In genomic region chr2:180779226-180780104, GRCm38 (mm10) we compare ENCODE assay signal across 9 mouse cellular contexts. TPM values are rescaled to one million over a fixed set of nuclear protein-coding genes. Genes with fewer than 3 reads are reported as not detected.
DNase-seq lines count a peak whose midpoint lies in the region; TF ChIP-seq lines count a peak whose summit lies in the region.
"Had no signal": no experiment of that assay in that cellular context is flagged by ENCODE, and none has a peak within 500 bp of the region (broad histone marks: within the 10 kb centered on the region; RNA-seq: fewer than 3 reads in every experiment).

No protein-coding gene starts in this region.

- no peak for TF ChIP-seq EP300 in CH12.LX (IDR thresholded peaks at IDR 0.05; ENCODE audit: low read length)

- H3K4me2 ChIP-seq in CH12.LX (ENCODE audit: insufficient read depth, low read depth, poor library complexity, severe bottlenecking): no peak overlapping the region

- peak; percentile 94 to 97 for TF ChIP-seq CTCF in CH12.LX (conservative IDR thresholded peaks at IDR 0.05 in 1 of 2, IDR thresholded peaks at IDR 0.05 in 1 of 2; ENCODE audit: low read depth in 2 of 2, low read length in 2 of 2)

- no peaks in the 10 kb centered on the region for H3K36me3 ChIP-seq in CH12.LX (replicated peaks in 1 of 2; ENCODE audit: control insufficient read depth in 1 of 2, insufficient read depth in 1 of 2, low read length in 1 of 2)

- peaks cover 63% of the 10 kb centered on the region for H3K27me3 ChIP-seq in CH12.LX (replicated peaks)

- TF ChIP-seq RAD21 in CH12.LX (IDR thresholded peaks at IDR 0.05; ENCODE audit: low read depth, low read length): peak; percentile 99

- DNase-seq in CH12.LX (ENCODE audit: extremely low read depth): peak; percentile 61
- peak; percentile 64 for DNase-seq in R1 (ENCODE audit: low read depth, low spot score)
- peak; percentile 90 for DNase-seq in embryo, embryonic 10 days (ENCODE audit: low spot score)
- peak; percentile 15 to 33 for DNase-seq in heart, adult 9 months (ENCODE audit: low spot score in 2 of 2)
- peak; percentile 46 to 73 for DNase-seq in layer of hippocampus, adult 18-20 months (ENCODE audit: low spot score in 2 of 2)
- peak; percentile 39 for DNase-seq in lung, postnatal 25 days (ENCODE audit: low spot score)
- DNase-seq in right cerebral cortex, adult 18-20 months: peak; percentile 56
- DNase-seq in urinary bladder, postnatal 36 days (ENCODE audit: low spot score in 2 of 2): peak; percentile 33 to 36

- dilution Hi-C loops in CH12.LX (cut with MboI; ENCODE audit: extremely low pct_ligation_motif_present, extremely low pct_unique_long_range_greater_than_20kb, low sequenced_read_pairs): no loop called here

- no peak overlapping the region for H3K4me3 ChIP-seq in CH12.LX (replicated peaks in 1 of 3; ENCODE audit: low read depth in 2 of 3, low read length in 2 of 3, poor library complexity in 1 of 3)

- H3K9me3 ChIP-seq in CH12.LX (replicated peaks; ENCODE audit: low read length): peaks cover 10% of the 10 kb centered on the region

- H3K9ac ChIP-seq in CH12.LX (ENCODE audit: insufficient read depth, low read depth): no peak overlapping the region

- in situ Hi-C loops in CH12.LX (cut with MboI; ENCODE audit: low pct_ligation_motif_present, low pct_unique_long_range_greater_than_20kb, low sequenced_read_pairs): loop anchor here (5.0 kb wide), 1 partner anchor 197 kb away; the partner anchor contains the start of gene Mrgbp

- H3K4me1 ChIP-seq in CH12.LX (ENCODE audit: control insufficient read depth in 1 of 2, insufficient read depth in 2 of 2): peaks cover 7 to 10% of the 10 kb centered on the region in 2 experiments

- TF ChIP-seq POLR2A in CH12.LX (IDR thresholded peaks at IDR 0.05; ENCODE audit: low read depth, low read length): no peak

- no peak overlapping the region for H3K27ac ChIP-seq in CH12.LX (ENCODE audit: insufficient read depth, low read depth)

- H3K79me2 ChIP-seq in CH12.LX (replicated peaks; ENCODE audit: control insufficient read depth, extremely low read depth, insufficient read depth, poor library complexity, severe bottlenecking): no peaks in the 10 kb centered on the region

TF ChIP-seq in CH12.LX, 34 proteins besides CTCF, POLR2A, EP300 and RAD21:
- TF ChIP-seq SMC3 (IDR thresholded peaks at IDR 0.05; ENCODE audit: low read depth, low read length) (peak; percentile 89), NRF1 (IDR thresholded peaks at IDR 0.05; ENCODE audit: low read depth, low read length) (0 out of 2 replicates have a peak, but pooled peaks have one; percentile 29), ZC3H11A (IDR thresholded peaks at IDR 0.05; ENCODE audit: low read depth, low read length) (peak; percentile 33; the same call in 1 of the 2 replicates), NELFE (IDR thresholded peaks at IDR 0.05; ENCODE audit: low read depth, low read length) (peak; percentile 47; the same call in 1 of the 2 replicates), SIN3A (IDR thresholded peaks at IDR 0.05; ENCODE audit: low read length) (no peak)

RNA-seq across cellular contexts. Expression of gene Bhlhe23, which starts 2.8 kb away (rescaled TPM):
- not detected in 2 replicates for total RNA-seq in CH12.LX (2012; rRNA removed)
- not detected in 2 replicates for total RNA-seq in CH12.LX (2014; rRNA removed)
- not detected in 2 replicates for polyA plus RNA-seq in CH12.LX (2012; ENCODE audit: insufficient read length, low read depth)
- total RNA-seq in layer of hippocampus, adult 18-20 months (2021): not detected
- total RNA-seq: left cerebral cortex, adult 8-10 months had no signal

RNA-seq across cellular contexts. Expression of gene Slc17a9, which starts 54.4 kb away (rescaled TPM):
- 13.4 and 16.2 TPM in 2 replicates for total RNA-seq in CH12.LX (2012; rRNA removed)
- total RNA-seq in CH12.LX (2014; rRNA removed): 6.5 and 7.2 TPM in 2 replicates
- polyA plus RNA-seq in CH12.LX (2012; ENCODE audit: insufficient read length, low read depth): 23.7 and 26.0 TPM in 2 replicates
- total RNA-seq in layer of hippocampus, adult 18-20 months (2021): under 1 TPM; 0.27 to 0.48 TPM

Comparison
In these comparisons a context has a peak if more than half of its experiments do, and no peak if none do; other contexts are left out.
1. DNase-seq: peak in every context shown above with its lines; median percentile 90 in embryo, embryonic 10 days; 64 in R1; 61 in CH12.LX; 60 in layer of hippocampus, adult 18-20 months; 56 in right cerebral cortex, adult 18-20 months; 39 in lung, postnatal 25 days; 34 in urinary bladder, postnatal 36 days; 24 in heart, adult 9 months.
2. RNA of gene Slc17a9, which starts 54.4 kb away (total RNA-seq): 6.5 to 16.2 TPM in CH12.LX; 0.27 to 0.48 TPM in layer of hippocampus, adult 18-20 months; every median in the first group is over 4 times any median in the second.